Mouse (Mus musculus) hindbrain, embryonic 14.5 days (tissue): ENCODE measurements at regions not wholly inside any gene's neighbourhood (a gene's known extent, or its start where the extent isn't known, plus 50 kb on each side); places are given as distances from the start of the nearest gene placed in this dataset.

Experiments used
- ATAC-seq: fragments of 200-750 bp; cut with Nextera tagmentation; 2 replicates; pipeline ENCODE4 v1.8.0; 2017; ENCODE audit warnings: moderate number of reproducible peaks, mild to moderate bottlenecking, moderate TSS enrichment, moderate library complexity; ENCODE audit not compliant: low FRiP score
- DNase-seq: peaks from one replicate; pipeline ENCODE4 v3.0.0-alpha.2; 2015; ENCODE audit warnings: low spot score
- H3K27ac ChIP-seq: fragments of 300-500 bp; sonication (generic); 2 replicates; pipeline ENCODE4 v1.5.1; 2014; ENCODE audit warnings: mild to moderate bottlenecking, moderate library complexity
- H3K27me3 ChIP-seq: fragments of 300-500 bp; sonication (generic); 2 replicates; pipeline ENCODE4 v1.6.1; 2014; ENCODE audit warnings: mild to moderate bottlenecking, low read length, mixed read lengths; ENCODE audit not compliant: control insufficient read depth, insufficient read depth
- H3K36me3 ChIP-seq: fragments of 300-500 bp; sonication (generic); replicated peaks from 2 replicates; pipeline ENCODE4 v1.6.1; 2014; ENCODE audit not compliant: control insufficient read depth, insufficient read depth
- H3K4me1 ChIP-seq: fragments of 300-500 bp; sonication (generic); replicated peaks from 2 replicates; pipeline ENCODE4 v1.6.1; 2014; ENCODE audit warnings: antibody characterized with exemption, low read length, mixed read lengths; ENCODE audit not compliant: control insufficient read depth, insufficient read depth
- H3K4me2 ChIP-seq: fragments of 300-500 bp; sonication (generic); replicated peaks from 2 replicates; pipeline ENCODE4 v1.6.1; 2014; ENCODE audit warnings: mild to moderate bottlenecking, moderate library complexity
- H3K4me3 ChIP-seq: fragments of 300-500 bp; sonication (generic); replicated peaks from 2 replicates; pipeline ENCODE4 v1.5.1; 2014; ENCODE audit warnings: mild to moderate bottlenecking, low read length
- H3K9ac ChIP-seq: fragments of 300-500 bp; sonication (generic); 2 replicates; pipeline ENCODE4 v1.6.1; 2014
- H3K9me3 ChIP-seq: fragments of 300-500 bp; sonication (generic); 2 replicates; pipeline ENCODE4 v1.6.1; 2016; ENCODE audit warnings: low read length; ENCODE audit not compliant: control insufficient read depth
- WGBS: fragments of 180-500 bp; shearing (Covaris S2); extraction: QIAGEN DNeasy Blood & Tissue Kit; methylation state at CpG from one replicate; pipeline ENCODE4 v1.1.7; 2014; 5-methylcytosine and 5-hydroxymethylcytosine counted together

DNA sequence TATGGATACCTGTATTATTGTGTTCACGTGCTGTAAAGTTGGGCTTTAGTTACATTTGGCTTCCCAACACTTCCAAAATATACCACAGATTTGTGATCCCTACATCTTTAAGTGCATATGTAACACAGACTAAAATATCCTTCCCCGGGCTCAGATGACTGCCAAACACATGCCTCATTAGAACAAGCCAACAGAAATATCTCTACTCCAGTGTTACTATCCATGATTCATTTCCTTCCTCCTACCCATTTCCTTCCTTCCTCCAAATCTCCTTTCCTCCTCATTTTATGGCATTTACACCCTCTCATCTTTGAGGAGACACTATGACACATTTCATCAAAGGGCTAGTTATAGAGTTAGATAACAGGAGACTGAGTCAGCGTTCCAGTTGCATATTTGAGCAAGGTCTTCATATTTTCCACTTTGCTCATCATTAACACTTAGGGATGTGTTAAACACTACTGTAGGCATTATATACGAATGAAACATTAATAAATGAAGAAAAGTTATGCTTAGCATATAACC is 1144.4 kb upstream of the Cited2 start:
- no peak for ATAC-seq
- no peaks in the 10 kb centered on the region for H3K36me3 ChIP-seq
- no peak for DNase-seq
- H3K9me3 ChIP-seq = no peaks in the 10 kb centered on the region
- H3K4me1 ChIP-seq = no peaks in the 10 kb centered on the region
- 90% methylated on average over 4 of the region's 4 CpGs for WGBS
- H3K4me3 ChIP-seq = no peak overlapping the region
- no peak overlapping the region for H3K4me2 ChIP-seq
- no peak overlapping the region for H3K9ac ChIP-seq
- H3K27me3 ChIP-seq = no peaks in the 10 kb centered on the region
- H3K27ac ChIP-seq = no peak overlapping the region

DNA sequence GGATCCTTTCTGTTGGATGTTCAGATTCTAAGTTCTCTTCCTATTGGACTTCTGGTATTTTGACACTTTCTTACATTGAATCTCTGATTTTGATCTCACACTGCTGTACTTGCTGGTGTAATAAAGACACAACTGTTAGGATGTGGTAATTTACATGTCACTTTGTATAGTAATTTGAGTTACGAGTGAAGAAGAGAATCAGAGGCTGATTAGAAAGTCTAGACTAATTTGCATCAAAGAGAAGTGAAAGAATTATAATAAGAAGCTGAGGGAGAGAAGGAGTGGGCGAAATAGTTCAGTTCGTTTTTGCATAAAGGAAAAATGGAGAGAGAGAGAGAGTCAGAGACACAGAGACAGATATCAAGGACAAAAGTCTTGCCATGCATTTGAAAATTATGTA is 1142.8 kb upstream of the Cited2 start:
- no peak overlapping the region for H3K27ac ChIP-seq
- no peaks in the 10 kb centered on the region for H3K36me3 ChIP-seq
- H3K4me2 ChIP-seq = no peak overlapping the region
- H3K9me3 ChIP-seq = no peaks in the 10 kb centered on the region
- no peaks in the 10 kb centered on the region for H3K4me1 ChIP-seq
- no peak for ATAC-seq
- no peaks in the 10 kb centered on the region for H3K27me3 ChIP-seq
- no peak overlapping the region for H3K4me3 ChIP-seq
- no peak for DNase-seq
- 62% methylated on average over 3 of the region's 3 CpGs for WGBS
- H3K9ac ChIP-seq = no peak overlapping the region

DNA sequence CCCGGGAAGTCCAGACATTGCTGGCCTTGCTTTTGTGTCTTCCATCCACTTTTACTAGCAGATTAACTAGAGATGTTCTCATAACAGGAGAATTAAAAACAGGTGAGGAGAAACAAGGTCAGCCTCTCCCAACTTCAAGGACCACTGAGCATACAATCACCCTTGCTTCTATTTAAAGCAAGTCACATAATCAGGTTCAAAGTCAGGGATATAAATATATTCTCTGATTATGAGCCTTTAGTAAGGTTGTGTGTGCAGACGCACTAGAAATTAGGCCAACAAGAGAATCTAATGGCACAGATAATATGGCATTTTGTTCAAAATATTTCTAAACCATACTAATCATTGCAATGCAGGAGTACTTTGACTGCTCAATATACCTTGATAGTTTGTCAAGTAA is 1134.2 kb upstream of the Cited2 start:
- no peak for ATAC-seq
- no peak for DNase-seq
- WGBS = 88% methylated on average over 2 of the region's 2 CpGs

DNA sequence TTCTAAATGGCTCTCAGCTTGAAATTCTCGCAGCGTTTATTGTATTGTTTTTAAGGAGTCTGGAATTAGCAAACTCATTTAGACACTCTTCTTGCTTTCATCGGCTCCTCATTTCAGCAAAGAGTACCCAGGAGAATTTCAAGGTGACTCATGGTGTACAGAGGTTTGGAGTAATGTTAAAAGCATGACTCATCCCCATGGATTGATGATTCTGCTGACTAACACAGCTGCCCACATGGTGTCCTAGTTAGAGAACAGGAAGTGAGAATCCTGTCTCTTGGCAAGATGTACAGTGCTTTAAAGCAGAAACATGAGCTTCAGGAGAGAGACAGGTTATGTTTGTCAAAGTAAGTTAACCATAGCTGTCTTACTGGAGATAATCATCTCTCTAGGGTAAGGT is 1133.6 kb upstream of the Cited2 start:
- H3K4me3 ChIP-seq = no peak overlapping the region
- DNase-seq = no peak
- no peaks in the 10 kb centered on the region for H3K4me1 ChIP-seq
- H3K4me2 ChIP-seq = no peak overlapping the region
- no peak overlapping the region for H3K9ac ChIP-seq
- no peaks in the 10 kb centered on the region for H3K9me3 ChIP-seq
- ATAC-seq = no peak
- H3K27ac ChIP-seq = no peak overlapping the region
- H3K27me3 ChIP-seq = no peaks in the 10 kb centered on the region
- no peaks in the 10 kb centered on the region for H3K36me3 ChIP-seq
- WGBS = 68% methylated on average over 3 of the region's 3 CpGs

More for the DNA sequence above, 1134.2 kb upstream of the Cited2 start:
- Histone ChIP-seq H3K9me3 (no peaks in the 10 kb centered on the region), H3K9ac (no peak overlapping the region), H3K27ac (no peak overlapping the region), H3K4me1 (no peaks in the 10 kb centered on the region), H3K36me3 (no peaks in the 10 kb centered on the region), H3K4me2 (no peak overlapping the region), H3K4me3 (no peak overlapping the region), H3K27me3 (no peaks in the 10 kb centered on the region)

DNA sequence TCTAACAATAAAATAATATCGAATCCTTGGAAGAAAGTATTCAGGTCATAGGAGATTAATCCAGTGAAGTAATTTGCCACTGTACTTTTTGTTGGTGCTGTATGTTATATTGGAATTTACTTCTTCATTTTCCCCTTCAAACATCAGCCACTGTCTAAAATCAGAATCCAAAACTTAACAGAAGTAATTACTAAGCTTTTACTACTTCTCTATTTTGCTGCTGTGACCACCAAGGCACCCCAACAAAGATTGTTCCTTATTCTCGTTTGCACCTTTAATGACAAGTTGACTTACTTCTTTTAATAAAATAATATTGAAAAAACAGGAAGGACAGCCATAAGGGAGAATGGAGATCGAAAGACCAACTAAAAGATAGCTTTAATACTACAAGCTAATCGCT is 1130.1 kb upstream of the Cited2 start:
- no peaks in the 10 kb centered on the region for H3K4me1 ChIP-seq
- no peak for DNase-seq
- no peaks in the 10 kb centered on the region for H3K9me3 ChIP-seq
- ATAC-seq = no peak
- no peak overlapping the region for H3K4me2 ChIP-seq
- H3K36me3 ChIP-seq = no peaks in the 10 kb centered on the region
- no peak overlapping the region for H3K9ac ChIP-seq
- 93% methylated on average over 4 of the region's 4 CpGs for WGBS
- no peaks in the 10 kb centered on the region for H3K27me3 ChIP-seq
- H3K4me3 ChIP-seq = no peak overlapping the region
- H3K27ac ChIP-seq = no peak overlapping the region

DNA sequence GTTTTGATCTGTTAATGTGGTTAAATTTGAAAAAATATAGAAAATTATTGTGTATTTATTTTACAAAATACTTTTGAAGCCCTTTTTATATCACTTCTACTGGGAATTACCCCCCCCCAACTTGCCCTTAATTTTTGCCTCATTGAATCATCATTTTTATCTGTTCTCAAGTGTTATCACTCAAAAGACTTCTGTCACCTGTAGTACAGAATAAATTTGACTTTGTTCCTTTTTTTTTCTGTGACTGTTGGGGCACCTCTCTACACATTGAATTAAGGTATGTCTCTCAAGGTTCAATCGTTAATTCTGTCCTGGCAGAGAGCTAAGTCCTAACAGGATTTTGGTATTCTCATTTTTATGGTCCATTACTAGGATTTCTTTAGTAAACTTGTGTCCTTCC is 1123.0 kb upstream of the Cited2 start:
- H3K4me2 ChIP-seq = no peak overlapping the region
- H3K27ac ChIP-seq = no peak overlapping the region
- no peaks in the 10 kb centered on the region for H3K4me1 ChIP-seq
- H3K9me3 ChIP-seq = no peaks in the 10 kb centered on the region
- ATAC-seq = no peak
- H3K27me3 ChIP-seq = no peaks in the 10 kb centered on the region
- H3K36me3 ChIP-seq = no peaks in the 10 kb centered on the region
- H3K4me3 ChIP-seq = no peak overlapping the region
- no peak overlapping the region for H3K9ac ChIP-seq
- DNase-seq = no peak
- 97% methylated on average over 1 of the region's 1 CpGs for WGBS

DNA sequence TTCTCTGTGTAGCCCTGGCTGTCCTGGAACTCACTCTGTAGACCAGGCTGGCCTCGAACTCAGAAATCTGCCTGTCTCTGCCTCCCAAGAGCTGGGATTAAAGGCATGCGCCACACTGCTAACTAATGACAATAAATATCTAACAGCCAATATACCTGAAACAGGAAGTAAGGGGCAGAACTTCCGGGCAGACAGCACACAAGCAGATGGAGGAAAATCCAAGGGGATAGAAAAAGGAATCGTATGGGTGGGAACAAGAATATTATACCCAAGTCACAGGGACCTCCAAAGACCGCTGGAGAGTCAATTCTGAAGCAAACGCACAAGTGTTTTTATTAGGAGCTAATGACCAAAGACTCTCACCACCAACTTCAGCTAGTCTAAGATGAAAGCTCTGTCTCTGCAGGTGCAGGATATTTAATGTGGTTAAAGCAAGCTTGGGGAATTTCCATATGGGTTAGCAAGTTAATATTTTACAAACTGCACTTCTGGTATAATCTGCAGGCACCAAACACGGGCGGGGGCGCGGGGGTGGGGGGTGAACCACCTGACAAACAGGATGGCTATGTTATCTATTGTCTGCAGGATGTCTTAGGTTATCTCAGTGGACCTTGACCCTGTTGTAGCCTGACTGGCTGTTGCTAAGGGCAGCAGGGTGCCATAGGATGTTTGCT is 1122.3 kb upstream of the Cited2 start:
- H3K4me1 ChIP-seq = no peaks in the 10 kb centered on the region
- no peaks in the 10 kb centered on the region for H3K27me3 ChIP-seq
- H3K4me2 ChIP-seq = no peak overlapping the region
- no peaks in the 10 kb centered on the region for H3K36me3 ChIP-seq
- no peak overlapping the region for H3K9ac ChIP-seq
- WGBS = 88% methylated on average over 10 of the region's 10 CpGs
- no peak overlapping the region for H3K27ac ChIP-seq
- DNase-seq (no peak), ATAC-seq (no peak)
- no peak overlapping the region for H3K4me3 ChIP-seq
- no peaks in the 10 kb centered on the region for H3K9me3 ChIP-seq

DNA sequence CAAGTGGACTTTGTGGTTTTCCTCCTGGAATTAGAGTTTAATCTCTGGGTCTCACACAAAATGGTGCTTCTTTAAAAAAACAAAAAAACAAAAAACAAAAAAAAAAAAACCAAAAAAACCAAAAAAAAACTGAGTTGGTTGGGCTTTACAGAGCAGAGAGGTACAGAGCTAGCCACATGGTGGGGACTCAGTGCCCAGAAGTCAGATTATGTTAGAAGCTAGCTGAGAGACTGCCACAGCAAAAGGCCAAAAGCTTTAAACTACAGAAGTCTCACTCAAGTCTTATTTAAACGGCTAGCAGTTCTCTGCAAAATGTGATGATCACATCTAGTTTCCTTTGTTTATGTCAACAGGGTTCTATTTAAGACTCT is 1121.8 kb upstream of the Cited2 start:
- H3K4me3 ChIP-seq = no peak overlapping the region
- H3K27ac ChIP-seq = no peak overlapping the region
- no peaks in the 10 kb centered on the region for H3K27me3 ChIP-seq
- no peaks in the 10 kb centered on the region for H3K36me3 ChIP-seq
- no peaks in the 10 kb centered on the region for H3K9me3 ChIP-seq
- H3K4me2 ChIP-seq = no peak overlapping the region
- no peak for DNase-seq
- no peaks in the 10 kb centered on the region for H3K4me1 ChIP-seq
- WGBS = 72% methylated on average over 1 of the region's 1 CpGs
- no peak overlapping the region for H3K9ac ChIP-seq
- ATAC-seq = no peak

DNA sequence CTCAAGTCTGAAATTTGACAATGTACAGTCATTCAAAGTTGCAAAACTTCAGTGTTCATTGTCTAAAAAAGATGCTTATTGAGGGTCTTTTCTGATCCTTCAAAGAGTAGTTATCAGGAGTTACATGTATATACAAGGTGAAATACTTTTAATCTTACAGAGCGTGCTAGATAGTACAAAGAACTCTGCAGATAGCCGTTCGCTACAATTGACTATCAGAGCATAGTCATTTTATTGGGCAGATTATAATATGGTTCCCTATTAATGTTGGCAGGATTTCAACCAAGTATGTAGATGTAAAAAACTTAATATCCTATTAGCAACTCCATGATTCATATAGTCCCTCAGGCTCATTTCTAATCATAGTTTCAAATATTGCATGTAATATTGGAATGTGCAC is 1114.7 kb upstream of the Cited2 start:
- Histone ChIP-seq H3K4me1 (no peaks in the 10 kb centered on the region), H3K27ac (no peak overlapping the region), H3K27me3 (no peaks in the 10 kb centered on the region), H3K9ac (no peak overlapping the region), H3K4me2 (no peak overlapping the region), H3K36me3 (no peaks in the 10 kb centered on the region), H3K9me3 (no peaks in the 10 kb centered on the region), H3K4me3 (no peak overlapping the region)
- 87% methylated on average over 3 of the region's 3 CpGs for WGBS
- no peak for DNase-seq
- ATAC-seq = no peak

DNA sequence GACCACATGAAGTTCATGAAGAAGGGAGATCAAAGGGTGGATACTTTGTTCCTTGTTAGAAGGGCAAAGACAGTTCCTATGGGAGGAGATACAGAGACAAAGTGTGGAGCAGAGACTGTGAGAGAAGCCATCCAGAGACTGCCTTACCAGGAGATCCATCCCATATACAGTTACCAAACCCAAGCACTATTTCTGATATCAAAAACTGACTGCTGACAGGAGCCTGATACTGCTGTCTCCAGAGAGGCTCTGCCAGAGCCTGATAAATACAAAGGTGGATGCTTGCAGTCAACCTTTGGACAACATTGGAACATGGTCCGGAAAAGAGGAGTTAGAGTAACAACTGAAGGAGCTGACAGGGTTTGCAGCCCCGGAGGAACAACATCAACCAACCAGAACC is 1104.3 kb upstream of the Cited2 start:
- Histone ChIP-seq H3K36me3 (no peaks in the 10 kb centered on the region), H3K9me3 (0 out of 2 replicates have a peak, but pooled peaks cover 6% of the 10 kb centered on the region), H3K4me1 (no peaks in the 10 kb centered on the region), H3K4me2 (no peak overlapping the region), H3K4me3 (no peak overlapping the region), H3K27me3 (no peaks in the 10 kb centered on the region), H3K27ac (no peak overlapping the region), H3K9ac (no peak overlapping the region)
- WGBS = 91% methylated on average over 2 of the region's 2 CpGs
- DNase-seq (no peak), ATAC-seq (no peak)
